Mouse (Mus musculus) megakaryocyte, adult 5-6 weeks (primary cell): ENCODE data around the gene Foxi1. TPM values are rescaled to one million over a fixed set of nuclear protein-coding genes. Genes with fewer than 3 reads are reported as not detected.

Experiments
- ATAC-seq: 2 replicates; pipeline ENCODE4 v1.8.0; 2016; ENCODE audit warnings: mild to moderate bottlenecking, inconsistent platforms; ENCODE audit not compliant: poor library complexity, severe bottlenecking
- total RNA-seq, 2 experiments: library from RNA; stranded (forward) in 1 of 2; stranded (reverse) in 1 of 2; fragments of 153-499, 151-499 nt in 1 of 2; fragments of 221-1000, 200-1000 nt in 1 of 2; gene quantifications; 2 replicates each; pipeline versions ENCODE4 v1.2.3 to v1.2.4; 2015 to 2017

Gene Foxi1
- total RNA-seq (2015) (not detected in 2 replicates), total RNA-seq (2017) (not detected in 2 replicates)

- ATAC-seq = no peak
Observed at GRCm38 (mm10) chr11:34207989-34208388, at the start of gene Foxi1. Gene Foxi1 (minus strand): TSS chr11:34208089.

- ATAC-seq = no peak
Observed at GRCm38 (mm10) chr11:34242979-34243378, 35.1 kb upstream of the Foxi1 start.

GRCm38 (mm10) chr11:34240252-34240651 is 32.4 kb upstream of the Foxi1 start:
- no peak for ATAC-seq

GRCm38 (mm10) chr11:34239691-34240090 is 31.8 kb upstream of the Foxi1 start:
- no peak for ATAC-seq

- no peak for ATAC-seq
Observed at GRCm38 (mm10) chr11:34236885-34237284, 29.0 kb upstream of the Foxi1 start.

GRCm38 (mm10) chr11:34236091-34236759 is 28.3 kb upstream of the Foxi1 start:
- ATAC-seq = peak; percentile 56

GRCm38 (mm10) chr11:34228758-34229364 is 21.0 kb upstream of the Foxi1 start:
- ATAC-seq = peak; percentile 51

GRCm38 (mm10) chr11:34227180-34227579 is 19.3 kb upstream of the Foxi1 start:
- no peak for ATAC-seq

GRCm38 (mm10) chr11:34220596-34220995 is 12.7 kb upstream of the Foxi1 start:
- ATAC-seq = peak; percentile 73

GRCm38 (mm10) chr11:34212853-34213252 is 5.0 kb upstream of the Foxi1 start:
- ATAC-seq = peak; percentile 35; the same call in 1 of the 2 replicates

- no peak for ATAC-seq
Observed at GRCm38 (mm10) chr11:34202769-34203168, 5.1 kb downstream of the Foxi1 start.

GRCm38 (mm10) chr11:34195142-34195541 is 12.7 kb downstream of the Foxi1 start:
- ATAC-seq = no peak

- ATAC-seq = no peak
Observed at GRCm38 (mm10) chr11:34194158-34194941, 13.5 kb downstream of the Foxi1 start.

- ATAC-seq = no peak
Observed at GRCm38 (mm10) chr11:34193658-34194057, 14.2 kb downstream of the Foxi1 start.

- no peak for ATAC-seq
Observed at GRCm38 (mm10) chr11:34184266-34184665, 23.6 kb downstream of the Foxi1 start.

- no peak for ATAC-seq
Observed at GRCm38 (mm10) chr11:34181214-34182117, 26.4 kb downstream of the Foxi1 start.

- no peak for ATAC-seq
Observed at GRCm38 (mm10) chr11:34178752-34179151, 29.1 kb downstream of the Foxi1 start.

GRCm38 (mm10) chr11:34176371-34176770 is 31.5 kb downstream of the Foxi1 start:
- no peak for ATAC-seq

- ATAC-seq = no peak
Observed at GRCm38 (mm10) chr11:34171221-34171620, 36.7 kb downstream of the Foxi1 start.

- ATAC-seq = no peak
Observed at GRCm38 (mm10) chr11:34169464-34169894, 38.4 kb downstream of the Foxi1 start.

GRCm38 (mm10) chr11:34166392-34166791 is 41.5 kb downstream of the Foxi1 start:
- ATAC-seq = no peak
